Mouse (Mus musculus): ENCODE data around the gene Pigk.
"Not testable (repeated sequence)": the region's sequence is repeated elsewhere in the genome, so short reads cannot be mapped to it uniquely, and the experiment has no call there.

Gene Pigk

DNA sequence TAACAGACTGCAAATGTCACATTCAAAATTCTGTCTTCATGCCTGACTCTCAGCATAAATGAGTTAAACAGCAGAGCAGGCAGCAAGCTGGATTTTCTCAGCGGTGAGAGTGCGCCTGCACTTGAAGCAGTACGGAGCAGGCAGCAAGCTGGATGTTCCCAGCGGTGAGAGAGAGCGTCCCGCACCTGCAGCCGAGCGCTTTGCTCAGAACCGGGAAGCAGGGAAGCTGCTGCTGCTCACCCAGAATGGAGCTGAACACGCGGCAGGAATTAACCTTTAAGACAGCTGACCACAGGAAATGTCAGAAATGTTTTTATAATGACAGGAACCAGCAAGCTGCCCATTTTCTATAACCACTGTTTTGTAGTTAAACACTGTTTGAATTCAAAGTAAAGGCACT, 53.6 kb downstream of the Pigk start:
- DNase-seq (ENCODE audit: low read depth, low spot score): no peak

DNA sequence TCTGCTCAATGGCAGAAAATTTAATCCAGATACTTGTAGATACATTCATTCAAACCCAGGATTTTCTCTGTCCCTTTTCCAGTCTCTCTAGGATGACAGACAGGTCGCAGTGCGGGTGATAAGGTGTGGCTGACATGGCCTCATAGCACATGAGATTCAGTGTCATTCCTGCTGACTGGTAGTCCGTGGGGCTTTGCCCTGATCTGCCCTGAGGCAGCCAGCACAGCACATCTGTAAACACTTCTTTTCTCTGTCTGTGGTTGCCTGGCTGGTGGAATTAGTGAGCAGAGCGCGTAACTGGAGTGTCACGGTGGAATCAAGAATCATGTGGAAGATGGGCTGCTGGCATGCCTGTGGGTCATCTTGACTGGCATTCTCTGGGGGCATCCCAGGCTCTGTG, 56.2 kb downstream of the Pigk start:
- no peak for DNase-seq (ENCODE audit: low read depth, low spot score)

GRCm38 (mm10) chr3:152776363-152776762, 62.5 kb downstream of the Pigk start:
- DNase-seq (ENCODE audit: low read depth, low spot score): no peak

GRCm38 (mm10) chr3:152776872-152777540, 63.1 kb downstream of the Pigk start:
- no peak for DNase-seq (ENCODE audit: low read depth, low spot score)

DNA sequence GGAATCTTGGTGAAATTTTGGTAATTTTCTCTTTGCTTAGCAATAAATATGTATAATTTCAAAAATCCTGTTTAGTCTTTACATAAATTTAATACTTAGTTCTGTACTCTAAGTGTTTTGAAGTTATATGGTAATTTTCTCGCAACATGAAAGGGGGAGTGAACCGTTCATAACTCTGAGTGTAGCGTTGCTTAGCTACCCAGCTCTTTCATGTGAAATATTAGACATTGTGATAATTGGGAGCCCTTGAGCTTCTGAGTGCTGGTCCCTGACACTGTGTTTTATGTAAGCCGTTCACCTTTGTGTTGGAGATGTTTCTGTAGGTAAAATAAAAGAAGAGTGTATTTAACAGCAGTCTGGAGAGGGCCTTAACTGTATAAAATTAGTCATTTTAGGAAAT, 65.9 kb downstream of the Pigk start:
- DNase-seq (ENCODE audit: low read depth, low spot score): no peak

- DNase-seq (ENCODE audit: low read depth, low spot score): peak; percentile 68
Measured at GRCm38 (mm10) chr3:152783792-152784191, 69.9 kb downstream of the Pigk start.

GRCm38 (mm10) chr3:152784353-152784752, 70.5 kb downstream of the Pigk start:
- DNase-seq (ENCODE audit: low read depth, low spot score): not testable (repeated sequence)

GRCm38 (mm10) chr3:152788301-152788953, 74.5 kb downstream of the Pigk start:
- not testable (repeated sequence) for DNase-seq (ENCODE audit: low read depth, low spot score)

DNA sequence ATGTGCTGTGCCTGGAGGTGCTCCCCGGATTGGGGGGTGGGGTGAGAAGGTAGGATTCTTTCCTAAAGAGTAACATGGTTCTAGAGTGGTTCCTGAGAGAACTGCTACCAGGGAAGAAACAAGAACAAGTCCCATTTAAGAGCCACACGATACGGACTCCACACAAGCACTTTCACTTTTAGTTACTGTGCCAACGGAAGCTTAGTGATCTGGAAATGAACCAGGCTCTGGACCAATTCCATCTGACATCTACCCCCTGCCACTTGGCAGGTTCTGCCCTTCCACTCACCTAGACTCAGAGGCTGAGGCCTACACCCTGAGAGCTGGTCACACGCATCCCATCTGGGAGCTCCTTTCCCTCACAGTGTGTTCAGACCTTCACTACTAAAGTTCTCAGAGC, 78.7 kb downstream of the Pigk start:
- no peak for DNase-seq (ENCODE audit: low read depth, low spot score)

GRCm38 (mm10) chr3:152793006-152793405, 79.1 kb downstream of the Pigk start:
- DNase-seq (ENCODE audit: low read depth, low spot score): no peak

DNA sequence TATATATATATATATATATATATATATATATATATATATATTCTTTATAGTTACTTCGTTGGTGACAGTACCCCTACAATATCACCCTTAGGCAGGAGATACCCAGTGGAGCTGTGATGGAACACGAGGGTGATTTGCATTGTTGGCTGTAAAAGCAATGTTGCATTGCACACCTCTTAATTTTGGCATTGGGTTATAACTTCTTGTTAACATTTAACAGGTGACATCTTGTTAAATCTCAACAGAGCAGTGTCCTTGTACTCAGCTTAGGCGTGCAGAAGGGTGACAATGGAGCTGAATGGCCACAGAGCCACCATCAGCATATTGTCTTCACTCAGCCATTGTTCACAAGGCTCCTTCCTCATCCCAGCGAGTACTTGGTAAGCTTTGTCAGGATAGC, 82.3 kb downstream of the Pigk start:
- DNase-seq (ENCODE audit: low read depth, low spot score): no peak

DNA sequence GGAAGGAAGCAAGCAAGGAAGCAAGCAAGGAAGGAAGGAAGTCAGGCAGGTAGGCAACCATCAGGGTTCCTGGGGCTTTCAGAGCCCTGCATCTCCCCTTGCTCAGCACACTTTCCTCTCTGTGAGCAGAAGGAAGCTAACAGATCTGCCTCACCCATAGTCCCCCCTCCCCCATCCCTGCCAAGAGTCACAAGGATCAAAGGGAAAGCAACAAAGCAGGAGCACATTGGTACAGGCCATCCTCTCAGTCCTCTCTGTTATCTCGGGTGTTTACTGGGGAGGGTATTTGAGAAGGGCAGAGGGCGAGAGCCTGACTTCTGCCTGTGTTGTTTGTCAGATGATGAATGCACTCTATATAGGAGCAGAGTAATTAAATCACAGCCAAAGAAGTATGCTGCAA, 83.5 kb downstream of the Pigk start:
- DNase-seq (ENCODE audit: low read depth, low spot score): no peak

GRCm38 (mm10) chr3:152799738-152800431, 86.0 kb downstream of the Pigk start:
- DNase-seq (ENCODE audit: low read depth, low spot score): peak; percentile 22

DNA sequence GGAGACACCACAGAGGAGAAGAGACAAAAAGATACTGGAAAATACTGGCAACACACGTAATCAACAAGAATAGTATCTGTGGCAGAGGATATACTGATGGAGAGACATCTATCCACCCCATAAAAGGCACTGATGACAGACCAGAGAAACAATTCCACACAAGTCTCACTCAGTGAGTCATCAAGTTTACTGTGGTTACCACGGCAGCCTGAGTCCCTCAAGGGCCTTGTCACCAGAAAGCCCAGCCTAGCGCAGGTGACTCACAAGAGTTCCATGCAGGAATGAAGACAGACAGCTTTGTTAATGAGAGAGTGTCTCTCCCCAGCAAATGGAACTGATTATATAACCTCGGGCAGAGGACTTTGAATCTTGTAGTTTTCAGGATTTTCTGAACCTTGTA, 100.0 kb downstream of the Pigk start:
- DNase-seq (ENCODE audit: low read depth, low spot score): no peak

DNA sequence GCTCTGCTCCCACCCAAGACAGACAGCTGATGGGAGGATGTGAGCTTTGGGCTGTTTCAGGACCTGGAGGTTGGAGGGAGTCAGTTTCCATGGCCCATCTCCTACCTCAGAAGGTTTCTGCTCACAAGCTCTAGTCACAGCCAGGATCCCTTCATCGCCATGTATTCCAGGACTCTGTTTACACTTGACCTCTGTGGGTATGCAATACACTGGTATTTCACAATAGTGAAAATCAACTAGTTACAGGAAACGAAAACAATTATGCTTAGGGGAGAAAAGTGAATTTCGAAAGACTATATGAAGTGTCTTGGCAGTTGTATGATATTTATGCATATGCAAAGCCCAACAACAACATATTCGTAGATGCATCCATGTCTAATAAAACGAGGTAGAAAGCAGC, 101.2 kb downstream of the Pigk start:
- DNase-seq (ENCODE audit: low read depth, low spot score): no peak

- DNase-seq (ENCODE audit: low read depth, low spot score): no peak
Measured at GRCm38 (mm10) chr3:152820406-152820805, 106.5 kb downstream of the Pigk start.

- DNase-seq (ENCODE audit: low read depth, low spot score): peak; percentile 60
Measured at GRCm38 (mm10) chr3:152821202-152821601, 107.3 kb downstream of the Pigk start.

DNA sequence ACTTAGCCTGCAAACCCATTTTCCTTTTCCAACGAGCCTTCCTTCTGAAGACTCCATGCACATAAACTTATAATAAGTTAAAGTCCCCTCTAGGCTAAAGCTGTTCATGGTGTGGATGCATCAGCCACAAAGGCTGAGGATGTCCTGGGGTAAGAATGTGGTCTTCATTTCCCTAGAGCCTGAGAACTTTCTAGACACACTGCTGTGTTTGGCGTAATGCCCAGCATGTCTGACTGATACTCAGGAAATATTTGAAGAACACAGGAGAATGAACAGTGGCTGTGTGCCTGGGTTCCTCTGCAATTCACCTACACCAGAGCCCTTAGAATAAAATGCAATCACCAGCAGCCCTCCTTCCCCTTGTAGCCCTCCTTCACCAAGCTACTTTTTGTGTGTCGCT, 117.5 kb downstream of the Pigk start:
- no peak for DNase-seq (ENCODE audit: low read depth, low spot score)

DNA sequence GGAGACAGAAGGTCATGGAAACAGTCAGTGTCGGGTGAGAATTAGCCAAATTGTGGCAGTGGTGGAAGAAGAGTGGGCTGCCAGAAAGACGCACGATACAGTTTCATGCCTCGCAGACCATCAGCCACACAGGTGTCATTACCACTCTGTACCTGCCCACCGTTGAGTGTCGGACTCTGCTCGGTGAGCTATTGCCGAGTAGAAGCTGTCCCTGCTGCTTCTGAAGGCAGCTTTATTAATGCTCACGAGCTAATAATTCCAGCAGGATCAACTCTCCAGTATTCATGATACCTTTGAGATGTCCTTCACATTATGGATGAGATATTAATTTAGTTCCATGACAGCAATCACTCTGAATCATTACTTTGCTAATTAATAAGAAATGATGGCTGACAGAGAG, 118.1 kb downstream of the Pigk start:
- no peak for DNase-seq (ENCODE audit: low read depth, low spot score)

- no peak for DNase-seq (ENCODE audit: low read depth, low spot score)
Measured at GRCm38 (mm10) chr3:152832436-152832835, 118.5 kb downstream of the Pigk start.

DNA sequence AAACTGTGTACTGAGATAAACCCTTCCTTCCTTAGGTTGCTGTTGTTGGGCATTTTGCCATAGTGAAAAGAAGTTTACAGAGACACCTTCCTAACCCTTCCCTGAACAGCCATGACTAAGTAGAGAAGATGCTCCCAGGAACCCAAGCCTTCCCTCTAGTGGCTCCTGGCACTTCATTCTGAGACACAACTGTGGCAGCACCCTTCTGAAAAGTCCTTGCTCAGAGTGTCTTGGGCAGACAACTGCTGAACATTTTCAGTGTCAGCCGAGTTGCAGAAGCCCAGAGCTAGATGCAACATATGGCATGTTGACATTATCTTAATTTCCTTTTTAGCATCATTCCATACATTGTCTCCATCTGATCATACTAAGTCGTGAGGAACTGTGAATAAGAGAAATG, 123.5 kb downstream of the Pigk start:
- DNase-seq (ENCODE audit: low read depth, low spot score): no peak

GRCm38 (mm10) chr3:152837938-152838337, 124.0 kb downstream of the Pigk start:
- DNase-seq (ENCODE audit: low read depth, low spot score): no peak

- no peak for DNase-seq (ENCODE audit: low read depth, low spot score)
Measured at GRCm38 (mm10) chr3:152841264-152841663, 127.4 kb downstream of the Pigk start.

Measured in ES-CJ7 (cell line).